Mouse (Mus musculus) forebrain, embryonic 16.5 days (tissue): ENCODE measurements around the gene Telo2. TPM values are rescaled to one million over a fixed set of nuclear protein-coding genes. Genes with fewer than 3 reads are reported as not detected.
A peak's percentile ranks its signal among the peaks of the same experiment; 100 is the strongest.

ENCODE experiments used
- ATAC-seq: fragments of 200-750 bp; cut with Nextera tagmentation; 2 replicates; pipeline ENCODE4 v1.8.0; 2017; ENCODE audit warnings: mild to moderate bottlenecking, moderate library complexity
- H3K27ac ChIP-seq: fragments of 300-500 bp; sonication (generic); 2 replicates; pipeline ENCODE4 v1.5.1; 2014; ENCODE audit warnings: low read length, control low read depth
- H3K27me3 ChIP-seq: fragments of 300-500 bp; sonication (generic); replicated peaks from 2 replicates; pipeline ENCODE4 v1.6.1; 2014; ENCODE audit warnings: low read length; ENCODE audit not compliant: control insufficient read depth, insufficient read depth
- H3K36me3 ChIP-seq: fragments of 300-500 bp; sonication (generic); 2 replicates; pipeline ENCODE4 v1.6.1; 2014; ENCODE audit not compliant: control insufficient read depth, insufficient read depth
- H3K4me1 ChIP-seq: fragments of 300-500 bp; sonication (generic); replicated peaks from 2 replicates; pipeline ENCODE4 v1.6.1; 2014; ENCODE audit warnings: low read length; ENCODE audit not compliant: control insufficient read depth, insufficient read depth
- H3K4me2 ChIP-seq: fragments of 300-500 bp; sonication (generic); 2 replicates; pipeline ENCODE4 v1.6.1; 2014; ENCODE audit warnings: mild to moderate bottlenecking, low read length, control low read depth
- H3K4me3 ChIP-seq: fragments of 300-500 bp; sonication (generic); replicated peaks from 2 replicates; pipeline ENCODE4 v1.5.1; 2014; ENCODE audit warnings: mild to moderate bottlenecking, low read length, control low read depth
- H3K9ac ChIP-seq: fragments of 300-500 bp; sonication (generic); replicated peaks from 2 replicates; pipeline ENCODE4 v1.6.1; 2014; ENCODE audit warnings: low read depth, low read length, control low read depth
- H3K9me3 ChIP-seq: fragments of 300-500 bp; sonication (generic); 2 replicates; pipeline ENCODE4 v1.6.1; 2016; ENCODE audit warnings: low read length; ENCODE audit not compliant: control insufficient read depth
- WGBS: fragments of 180-500 bp; shearing (Covaris S2); extraction: QIAGEN DNeasy Blood & Tissue Kit; methylation state at CpG from one replicate; pipeline ENCODE4 v1.1.7; 2014; 5-methylcytosine and 5-hydroxymethylcytosine counted together
- polyA plus RNA-seq: library from polyadenylated mRNA; unstranded; fragments of >200 nt; fragmentation: Nextera tagmentation; extraction: Ambion mirVana; gene quantifications from 2 replicates; pipeline ENCODE4 v1.2.1, GENCODE M21; 2015

Gene Telo2
- 47.0 and 62.9 TPM in 2 replicates for polyA plus RNA-seq

DNA sequence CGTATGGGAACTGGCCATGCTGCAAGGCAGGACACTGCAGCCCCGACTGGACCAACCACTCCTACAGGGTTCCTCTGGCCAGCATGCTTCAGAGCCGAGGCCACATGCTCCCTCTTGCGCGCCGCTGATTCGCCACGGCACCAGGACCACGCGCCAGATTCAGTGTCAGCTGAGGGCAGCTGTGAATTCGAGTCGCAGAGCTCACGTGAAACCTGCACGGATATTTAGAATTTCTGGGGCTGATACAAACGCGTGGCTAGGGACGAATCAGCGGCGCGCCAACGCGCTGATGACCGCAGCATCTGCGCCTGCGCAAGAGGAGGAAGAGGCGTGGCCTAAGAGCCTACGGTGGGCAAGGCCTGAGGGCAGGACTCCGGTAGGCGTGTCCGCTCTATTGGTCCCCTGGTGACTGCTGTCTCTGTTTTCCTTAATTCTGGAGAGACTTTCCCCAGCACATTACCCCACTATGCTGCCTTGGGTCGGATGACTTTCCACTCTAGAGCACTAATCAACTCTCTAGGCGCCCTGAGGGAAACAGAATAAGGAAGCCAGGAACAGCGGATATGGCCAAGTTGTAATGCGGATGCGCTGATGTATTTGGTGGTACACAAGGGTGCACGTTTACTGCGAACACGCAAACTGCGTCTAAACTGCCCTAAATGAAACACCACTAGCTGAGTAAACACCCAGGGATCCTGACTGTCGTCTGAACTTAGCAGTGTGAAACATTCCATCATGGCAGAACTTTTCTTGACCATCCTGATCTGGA is at the start of gene Telo2:
TSS of gene Telo2 (minus strand) at position 304 of the 769 bp plus-strand sequence.
- H3K27ac ChIP-seq = peak within 1 kb of the TSS; percentile 86
- peaks cover 22% of the 10 kb centered on the region for H3K4me1 ChIP-seq
- WGBS = 5% methylated on average over 40 of the region's 40 CpGs

DNA sequence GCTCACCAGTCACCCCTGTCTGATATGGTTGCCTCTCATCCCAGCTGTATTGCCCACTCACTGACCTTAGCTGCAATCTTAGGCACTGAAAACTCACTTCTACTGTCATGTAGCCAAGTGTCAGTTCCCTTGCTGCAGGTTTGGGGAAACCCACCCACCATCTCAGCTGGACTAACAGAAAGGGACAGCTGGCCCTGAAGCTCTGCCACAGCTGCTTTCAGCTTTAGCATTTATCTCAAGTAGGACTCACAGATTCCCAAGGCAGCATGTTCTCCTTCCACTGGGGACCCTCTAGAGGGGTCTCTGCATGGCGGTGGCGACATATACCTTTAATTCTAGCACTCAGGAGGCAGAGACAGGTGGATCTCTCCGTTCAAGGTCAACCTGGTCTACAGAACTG is 49.0 kb upstream of the Telo2 start:
- no peak overlapping the region for H3K4me3 ChIP-seq
- H3K36me3 ChIP-seq = peaks cover 6% of the 10 kb centered on the region; the same call in 1 of the 2 replicates
- no peaks in the 10 kb centered on the region for H3K4me1 ChIP-seq
- no peak for ATAC-seq
- H3K9me3 ChIP-seq = no peaks in the 10 kb centered on the region
- H3K4me2 ChIP-seq = no peak overlapping the region
- 79% methylated on average over 3 of the region's 3 CpGs for WGBS
- H3K27ac ChIP-seq = no peak overlapping the region
- no peaks in the 10 kb centered on the region for H3K27me3 ChIP-seq
- no peak overlapping the region for H3K9ac ChIP-seq

More for the DNA sequence above, at the start of gene Telo2:
- Histone ChIP-seq H3K4me3 (peak within 1 kb of the TSS; percentile 78), H3K4me2 (peak within 1 kb of the TSS; percentile 99), H3K9me3 (no peaks in the 10 kb centered on the region), H3K36me3 (no peaks in the 10 kb centered on the region), H3K9ac (peak within 1 kb of the TSS; percentile 80), H3K27me3 (no peaks in the 10 kb centered on the region)
- ATAC-seq = peak; percentile 87

DNA sequence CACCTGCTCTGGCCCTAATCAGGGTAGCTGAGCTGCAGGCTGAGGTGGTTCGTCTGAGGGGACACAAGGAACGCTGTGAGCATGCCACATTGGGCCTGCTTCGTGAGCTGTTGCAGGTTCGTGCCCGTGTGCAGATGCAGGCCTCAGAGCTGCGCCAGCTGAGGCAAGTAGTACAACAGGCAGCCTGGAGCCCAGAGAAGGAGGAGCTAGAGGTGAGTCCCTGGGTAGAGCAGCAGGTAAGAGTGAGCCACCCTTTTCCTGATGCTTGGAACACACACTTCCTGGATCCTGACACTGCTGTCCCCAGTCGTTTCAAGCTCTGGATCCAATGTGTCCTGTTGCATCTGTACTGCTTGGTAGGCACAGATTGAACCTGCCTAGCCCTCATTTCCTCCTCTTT is 47.6 kb upstream of the Telo2 start:
- Histone ChIP-seq H3K27me3 (no peaks in the 10 kb centered on the region), H3K9me3 (no peaks in the 10 kb centered on the region), H3K9ac (no peak overlapping the region), H3K4me1 (no peaks in the 10 kb centered on the region), H3K36me3 (peaks cover 9% of the 10 kb centered on the region; the same call in 1 of the 2 replicates), H3K4me3 (no peak overlapping the region), H3K4me2 (no peak overlapping the region), H3K27ac (no peak overlapping the region)
- no peak for ATAC-seq
- 82% methylated on average over 7 of the region's 7 CpGs for WGBS

DNA sequence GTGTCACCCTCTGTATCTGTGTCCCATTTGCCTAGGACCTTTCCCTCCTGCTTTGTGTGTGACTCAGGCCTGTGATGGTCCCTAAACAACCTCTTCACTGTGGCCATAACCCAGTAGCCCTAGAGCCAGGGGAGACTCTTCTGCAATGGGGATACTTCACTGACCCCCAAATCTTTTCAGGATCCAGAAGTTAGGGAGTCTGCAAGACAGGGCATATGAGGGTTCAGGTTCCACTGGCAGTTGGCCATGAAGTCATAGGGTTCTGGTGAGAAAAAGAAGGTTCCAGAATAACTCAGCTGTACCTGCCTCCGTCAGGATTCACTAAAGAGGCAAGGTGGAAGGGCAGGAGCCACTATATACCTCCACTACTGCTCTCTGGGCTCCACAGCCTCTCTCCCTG is 46.4 kb upstream of the Telo2 start, which contains the start of gene Ccdc154:
TSS of gene Ccdc154 (plus strand) at position 301 of the 400 bp plus-strand sequence.
- H3K36me3 ChIP-seq = peaks cover 9% of the 10 kb centered on the region; the same call in 1 of the 2 replicates
- no peaks in the 10 kb centered on the region for H3K4me1 ChIP-seq
- no peak within 1 kb of the TSS for H3K4me3 ChIP-seq
- WGBS = 92% methylated on average over 1 of the region's 1 CpGs
- H3K9ac ChIP-seq = no peak within 1 kb of the TSS
- H3K27ac ChIP-seq = no peak within 1 kb of the TSS
- H3K27me3 ChIP-seq = no peaks in the 10 kb centered on the region
- H3K9me3 ChIP-seq = no peaks in the 10 kb centered on the region
- ATAC-seq = no peak
- no peak within 1 kb of the TSS for H3K4me2 ChIP-seq

GRCm38 (mm10) chr17:25139960-25140359 is 24.2 kb upstream of the Telo2 start:
- Histone ChIP-seq H3K9ac (no peak overlapping the region), H3K4me1 (no peaks in the 10 kb centered on the region), H3K4me2 (no peak overlapping the region), H3K27ac (no peak overlapping the region), H3K4me3 (no peak overlapping the region), H3K9me3 (no peaks in the 10 kb centered on the region), H3K36me3 (no peaks in the 10 kb centered on the region), H3K27me3 (no peaks in the 10 kb centered on the region)
- ATAC-seq = no peak
- 67% methylated on average over 4 of the region's 4 CpGs for WGBS

DNA sequence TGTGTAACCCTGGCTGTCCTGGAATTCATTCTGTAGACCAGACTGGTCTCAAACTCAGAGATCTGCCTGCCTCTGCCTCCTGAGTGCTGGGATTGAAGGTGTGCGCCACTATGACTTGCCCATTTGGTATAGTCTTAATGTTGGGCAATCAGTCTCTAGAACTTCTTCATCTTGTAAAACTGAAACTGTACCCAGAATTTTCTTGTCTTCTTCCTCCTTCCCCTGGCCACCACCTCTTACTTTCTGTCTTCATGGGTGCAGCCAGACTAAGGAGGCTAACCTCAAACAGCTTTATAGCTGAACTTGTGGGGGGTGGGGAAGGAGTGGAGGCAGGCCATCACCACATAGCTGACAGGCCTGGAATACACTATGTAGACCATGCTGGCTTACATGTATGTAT is 23.0 kb upstream of the Telo2 start:
- Histone ChIP-seq H3K27ac (no peak overlapping the region), H3K27me3 (no peaks in the 10 kb centered on the region), H3K4me2 (no peak overlapping the region), H3K9ac (no peak overlapping the region), H3K4me1 (peaks cover 9% of the 10 kb centered on the region), H3K4me3 (no peak overlapping the region), H3K36me3 (no peaks in the 10 kb centered on the region), H3K9me3 (no peaks in the 10 kb centered on the region)
- WGBS = 100% methylated on average over 1 of the region's 1 CpGs
- ATAC-seq = no peak

GRCm38 (mm10) chr17:25135622-25136021 is 19.9 kb upstream of the Telo2 start:
- no peak overlapping the region for H3K4me3 ChIP-seq
- H3K9ac ChIP-seq = no peak overlapping the region
- no peaks in the 10 kb centered on the region for H3K27me3 ChIP-seq
- no peak for ATAC-seq
- no peak overlapping the region for H3K27ac ChIP-seq
- no peaks in the 10 kb centered on the region for H3K9me3 ChIP-seq
- peaks cover 10% of the 10 kb centered on the region for H3K4me1 ChIP-seq
- 90% methylated on average over 6 of the region's 6 CpGs for WGBS
- no peaks in the 10 kb centered on the region for H3K36me3 ChIP-seq
- H3K4me2 ChIP-seq = no peak overlapping the region

- Histone ChIP-seq H3K4me3 (peak within 1 kb of the TSS; percentile 92), H3K4me2 (peak within 1 kb of the TSS; percentile 82), H3K27ac (no peak within 1 kb of the TSS), H3K9me3 (no peaks in the 10 kb centered on the region), H3K4me1 (peaks cover 10% of the 10 kb centered on the region), H3K36me3 (no peaks in the 10 kb centered on the region), H3K27me3 (no peaks in the 10 kb centered on the region), H3K9ac (peak within 1 kb of the TSS; percentile 81)
- peak; percentile 96 for ATAC-seq
- 0% methylated on average over 40 of the region's 40 CpGs for WGBS
Observed at GRCm38 (mm10) chr17:25133275-25133698, 17.5 kb upstream of the Telo2 start, which contains the start of gene Clcn7. Gene Clcn7, plus strand, starts transcription at chr17:25133391.

- Histone ChIP-seq H3K9me3 (no peaks in the 10 kb centered on the region), H3K27ac (no peak overlapping the region), H3K27me3 (no peaks in the 10 kb centered on the region), H3K4me2 (no peak overlapping the region), H3K4me3 (no peak overlapping the region), H3K9ac (no peak overlapping the region), H3K36me3 (no peaks in the 10 kb centered on the region), H3K4me1 (peaks cover 10% of the 10 kb centered on the region)
- ATAC-seq = no peak
- WGBS = 83% methylated on average over 1 of the region's 1 CpGs
Observed at GRCm38 (mm10) chr17:25130060-25130459, 14.3 kb upstream of the Telo2 start.
